Mouse (Mus musculus) retina, postnatal 7 days (tissue): ENCODE data around the gene Cspg5.

Experiments used
- DNase-seq: peaks from one replicate; pipeline ENCODE4 v3.0.0-alpha.2; 2012; ENCODE audit warnings: low read depth, low spot score

Cspg5 gene

DNA sequence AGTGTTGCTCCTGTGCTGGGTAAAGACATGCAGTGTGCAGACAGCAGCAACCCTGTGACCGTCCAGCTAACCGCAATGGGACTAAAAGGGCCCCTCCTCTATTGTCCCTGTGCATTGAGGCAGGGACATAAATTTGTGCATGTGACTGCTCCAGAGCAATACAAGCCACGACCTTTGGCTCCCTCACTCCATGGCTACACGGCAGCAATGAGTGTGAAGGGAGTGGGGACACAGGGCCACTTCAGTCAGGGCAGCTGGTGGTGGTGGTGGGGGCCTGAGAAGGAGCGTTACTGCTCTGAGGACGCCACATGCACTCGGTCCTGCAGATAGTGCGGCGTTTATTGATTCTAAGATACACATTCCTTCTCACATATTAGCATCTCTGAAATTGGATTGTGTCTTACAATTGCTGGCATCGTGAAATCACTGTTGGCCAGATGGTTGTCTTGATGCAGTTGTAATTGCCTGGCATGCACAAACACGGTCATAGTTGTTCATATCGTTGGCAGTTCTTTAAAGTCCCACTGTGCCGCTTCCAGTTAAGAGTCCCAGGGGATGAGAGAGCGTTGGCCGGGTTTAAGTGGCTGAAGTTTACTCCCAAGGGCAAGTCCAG lies 11.9 kb downstream of the Cspg5 start:
- DNase-seq: no peak

DNA sequence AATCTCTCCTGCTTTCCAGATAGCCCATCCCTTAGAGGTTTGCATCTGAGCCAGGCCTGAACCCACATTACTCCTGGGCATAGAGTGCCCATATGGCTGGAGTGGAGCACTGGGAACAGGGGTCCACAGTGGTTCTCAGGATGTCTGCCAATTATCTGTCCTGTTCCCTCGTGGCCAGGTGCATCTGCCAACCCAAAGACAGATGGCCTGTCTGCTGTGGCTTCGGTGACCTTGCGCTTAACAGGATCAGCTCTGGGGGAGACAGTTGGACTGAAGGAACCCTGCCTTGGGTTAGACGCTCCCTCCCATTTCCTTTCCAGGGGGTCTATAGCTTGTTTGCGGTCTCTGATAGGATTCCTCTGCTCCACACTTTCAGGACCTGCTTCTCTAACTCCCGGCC lies 15.1 kb downstream of the Cspg5 start:
- no peak for DNase-seq

DNA sequence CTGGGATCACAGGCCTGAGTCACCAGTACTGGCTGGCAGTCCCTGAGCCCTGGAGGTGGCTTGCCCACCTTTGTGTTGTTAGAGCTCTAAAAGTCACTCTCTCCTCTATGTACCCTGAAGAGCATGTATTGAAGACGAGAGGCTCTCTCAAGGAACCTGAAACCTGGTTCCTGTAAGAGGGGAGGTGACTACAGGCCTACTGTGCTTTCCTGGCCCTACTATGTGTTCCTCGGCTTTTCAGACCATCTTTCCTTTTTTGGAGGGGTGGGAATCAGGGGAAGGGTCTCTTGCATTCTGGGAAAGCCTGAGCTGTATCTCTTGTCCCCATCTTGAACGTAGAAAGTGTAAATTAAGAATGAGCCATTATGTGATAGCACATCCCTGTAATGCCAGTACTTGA lies 15.5 kb downstream of the Cspg5 start:
- no peak for DNase-seq

DNA sequence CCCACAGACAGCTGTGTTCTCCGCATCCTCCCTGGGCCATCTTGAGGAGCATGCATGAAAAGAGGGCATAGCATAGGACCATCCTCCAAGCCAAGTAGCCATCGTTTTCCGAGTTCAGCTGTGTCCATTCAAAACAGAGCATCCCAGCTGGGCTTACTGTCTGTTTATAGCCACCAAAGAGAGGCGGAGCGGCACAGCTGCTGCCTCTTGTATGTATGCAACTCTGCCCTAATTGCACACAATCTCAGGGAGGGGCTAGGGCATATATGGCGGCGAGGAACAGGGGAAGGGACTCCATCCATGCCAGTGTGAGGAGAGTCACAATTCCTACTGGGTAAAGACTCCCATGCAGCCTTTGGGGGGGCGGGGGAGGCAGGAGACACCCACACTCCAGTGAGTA lies 19.6 kb downstream of the Cspg5 start:
- DNase-seq: no peak

DNA sequence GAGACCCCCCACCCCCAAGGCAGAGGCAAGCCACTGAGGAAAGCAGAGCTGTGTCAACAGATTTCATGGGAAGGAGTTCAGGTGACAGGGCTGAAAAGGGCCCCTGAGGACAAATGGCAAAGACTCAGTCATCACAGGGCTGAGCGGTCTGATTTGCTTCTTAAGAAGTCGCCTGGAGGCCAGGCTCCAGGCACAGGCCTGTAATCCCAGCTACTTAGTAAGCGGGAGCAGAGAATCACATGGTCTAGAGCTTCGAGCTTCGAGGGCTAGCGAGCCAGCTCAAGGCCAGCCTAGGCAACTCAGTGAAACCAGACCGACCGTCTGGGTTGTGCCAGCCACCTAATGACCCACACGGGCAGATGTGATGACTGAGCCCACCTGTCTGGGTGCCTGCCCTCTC lies 21.4 kb downstream of the Cspg5 start:
- DNase-seq: no peak

DNA sequence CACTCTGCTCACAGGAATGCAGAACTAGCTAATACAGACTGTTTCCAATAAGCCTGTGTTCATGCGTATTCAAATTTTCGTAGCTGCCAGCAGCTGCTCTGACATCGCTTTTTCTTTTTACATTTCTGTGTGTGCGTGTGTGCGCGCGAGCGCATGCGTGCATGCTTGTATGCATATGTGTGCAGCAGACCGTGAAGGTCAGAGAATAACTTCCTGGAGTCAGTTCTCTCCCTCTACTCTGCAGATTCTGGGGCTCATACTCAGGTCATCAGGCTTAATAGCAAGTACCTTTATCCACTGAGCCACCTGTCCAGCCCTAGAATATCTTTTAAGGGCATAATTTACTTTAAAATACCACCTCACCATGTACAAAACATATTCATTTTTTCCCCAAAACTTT lies 24.8 kb downstream of the Cspg5 start:
- no peak for DNase-seq

DNA sequence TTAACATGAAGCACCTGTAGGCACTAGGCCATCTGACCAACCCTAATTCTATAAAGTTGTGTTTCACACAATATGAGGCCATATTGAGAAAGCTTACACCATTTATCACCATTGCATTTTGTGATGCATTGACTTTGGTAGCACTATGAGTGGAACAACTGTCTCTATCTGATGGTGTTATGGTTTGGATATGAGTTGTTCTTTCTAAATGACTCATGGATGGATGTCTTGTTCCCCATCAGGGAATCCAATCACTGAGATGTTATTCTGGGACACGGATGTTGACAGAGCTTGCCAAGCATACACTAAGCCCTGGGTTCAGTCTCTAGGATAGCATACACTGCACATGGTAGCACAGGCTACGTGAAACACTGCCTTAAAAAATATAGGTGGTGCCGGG lies 28.7 kb downstream of the Cspg5 start:
- no peak for DNase-seq

DNA sequence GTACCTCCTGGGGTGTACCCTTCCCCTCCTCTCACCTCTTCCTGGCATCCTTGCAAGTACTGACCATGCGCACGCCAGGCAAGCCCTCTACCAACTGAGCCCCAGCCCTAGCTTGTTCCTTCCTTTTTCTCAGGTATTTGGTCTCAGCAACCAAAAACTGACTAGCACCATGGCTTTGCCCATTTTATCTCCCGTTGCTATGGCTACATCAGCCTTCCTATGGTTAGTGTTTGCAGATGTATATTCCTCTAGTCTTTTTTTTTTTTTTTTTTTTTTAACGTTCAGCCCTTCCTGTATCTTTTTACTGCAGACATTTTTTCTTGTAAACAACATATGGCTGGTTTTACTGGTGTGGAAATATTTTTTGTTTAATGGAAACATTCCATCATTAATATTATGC lies 29.9 kb downstream of the Cspg5 start:
- no peak for DNase-seq

DNA sequence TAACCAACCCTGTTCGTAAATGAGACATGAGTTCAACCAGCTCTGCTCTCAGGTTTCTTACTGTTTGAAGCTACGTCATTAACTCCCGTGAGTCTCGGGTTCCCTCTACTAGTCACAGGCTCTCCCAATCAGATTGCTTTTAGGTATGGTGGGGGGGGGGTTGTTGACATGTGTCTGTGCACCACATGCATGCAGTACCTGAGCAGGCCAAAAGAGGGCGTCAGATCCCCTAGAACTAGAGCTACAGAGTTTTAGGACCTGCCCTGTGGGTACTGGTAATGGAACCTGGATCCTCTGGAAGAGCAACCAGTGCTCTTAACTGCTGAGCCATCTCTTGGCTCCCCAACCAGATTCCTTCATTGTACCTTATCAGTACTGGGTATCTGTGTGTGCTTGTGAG lies 32.3 kb downstream of the Cspg5 start:
- no peak for DNase-seq

DNA sequence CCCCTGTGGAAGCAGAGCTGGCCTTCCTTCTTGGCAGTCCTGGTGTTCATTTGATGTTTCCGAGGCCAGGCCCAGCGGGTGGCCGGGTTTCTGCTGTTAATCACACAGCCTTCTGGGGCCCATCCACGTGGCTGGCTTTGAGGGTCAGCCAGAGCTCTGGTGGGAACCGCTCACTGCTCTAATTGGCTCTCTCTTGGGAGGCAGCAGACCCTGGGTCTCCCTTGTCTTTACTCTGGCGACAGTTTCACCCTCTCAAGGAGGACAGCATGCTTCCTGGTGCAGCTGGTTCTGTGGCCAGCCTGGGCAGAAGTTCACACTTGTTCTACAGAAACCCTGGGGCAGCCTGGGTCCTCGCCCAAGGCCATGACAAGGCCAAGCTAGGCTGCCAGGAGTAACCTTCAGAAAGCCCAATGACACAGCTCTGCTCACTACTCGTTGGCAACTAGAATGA lies 33.9 kb downstream of the Cspg5 start:
- DNase-seq: no peak

DNA sequence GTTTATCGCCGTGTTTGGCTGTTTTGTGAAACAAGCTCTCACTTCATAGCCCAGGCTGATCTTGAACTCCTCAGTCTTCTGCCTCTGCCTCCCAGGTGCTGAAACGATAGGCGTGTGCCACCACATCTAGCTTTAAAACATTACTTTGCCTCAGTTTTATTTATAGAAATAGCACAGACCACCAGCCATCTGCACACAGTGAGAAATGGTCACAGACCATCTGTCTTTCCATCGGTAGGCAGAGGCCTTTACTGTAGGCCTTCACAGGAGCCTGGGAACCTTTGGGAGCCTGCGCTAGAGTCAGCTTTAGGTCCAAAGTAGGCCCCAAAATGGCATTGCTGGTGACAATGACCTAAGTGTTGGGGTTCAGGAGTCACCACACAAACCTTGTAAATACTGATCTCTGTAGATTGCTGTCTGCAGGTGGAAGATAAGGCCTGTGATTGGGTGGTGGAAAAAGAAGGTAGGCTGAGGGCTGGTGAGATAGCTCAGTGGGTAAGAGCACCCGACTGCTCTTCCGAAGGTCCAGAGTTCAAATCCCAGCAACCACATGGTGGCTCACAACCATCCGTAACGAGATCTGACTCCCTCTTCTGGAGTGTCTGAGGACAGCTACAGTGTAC lies 40.6 kb downstream of the Cspg5 start:
- DNase-seq: no peak

DNA sequence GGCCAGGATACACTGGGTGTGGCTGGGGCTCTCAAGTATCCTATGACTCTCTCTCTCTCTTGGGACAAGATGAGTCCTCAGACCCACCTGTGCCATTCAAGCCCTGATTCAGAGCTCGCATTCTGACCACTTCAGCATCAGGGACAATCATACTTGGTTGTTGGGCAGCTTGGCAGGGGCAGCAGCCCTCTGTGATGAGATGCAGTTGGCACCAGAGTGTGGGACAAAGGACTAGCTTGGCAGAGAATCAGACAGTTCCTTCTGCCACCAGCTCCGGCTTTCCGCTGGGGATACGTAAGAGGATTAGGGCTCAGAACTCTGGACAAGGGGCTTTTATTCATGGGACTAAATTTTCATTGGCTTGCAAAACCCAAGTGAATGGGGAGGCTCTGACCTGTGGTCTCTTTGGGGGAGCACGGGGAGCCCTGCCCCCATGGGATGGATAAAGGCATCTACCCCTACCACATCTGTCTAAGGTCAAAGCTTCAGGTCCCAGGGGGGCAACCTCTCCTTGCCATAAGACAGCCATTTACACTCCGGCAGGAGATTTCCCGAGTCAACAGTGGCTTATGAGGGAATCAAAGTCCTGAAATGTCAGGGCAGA lies 43.8 kb downstream of the Cspg5 start:
- no peak for DNase-seq

DNA sequence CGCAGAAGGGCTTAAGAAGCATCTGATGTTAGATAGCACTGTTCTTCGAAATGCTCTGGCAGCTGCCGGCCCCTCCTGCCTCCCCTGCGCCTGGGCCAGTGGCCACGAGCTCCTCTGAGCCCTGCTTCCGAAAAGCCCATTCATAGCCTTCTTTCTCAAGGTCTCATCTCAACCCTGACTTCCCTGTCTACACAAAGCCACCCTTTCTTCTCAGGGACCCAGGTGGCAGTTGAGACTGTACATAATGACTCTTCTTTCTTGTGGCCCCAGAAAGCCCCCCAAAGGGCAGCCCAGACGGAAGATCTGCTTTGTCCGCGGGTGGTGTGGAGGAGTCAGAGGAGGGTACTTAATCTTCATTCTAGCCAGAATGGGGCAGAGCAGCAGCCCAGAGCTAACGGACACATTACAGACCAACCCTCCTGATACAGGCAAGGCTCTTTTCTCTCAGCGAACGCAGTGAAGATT lies 49.7 kb downstream of the Cspg5 start:
- DNase-seq: no peak

DNA sequence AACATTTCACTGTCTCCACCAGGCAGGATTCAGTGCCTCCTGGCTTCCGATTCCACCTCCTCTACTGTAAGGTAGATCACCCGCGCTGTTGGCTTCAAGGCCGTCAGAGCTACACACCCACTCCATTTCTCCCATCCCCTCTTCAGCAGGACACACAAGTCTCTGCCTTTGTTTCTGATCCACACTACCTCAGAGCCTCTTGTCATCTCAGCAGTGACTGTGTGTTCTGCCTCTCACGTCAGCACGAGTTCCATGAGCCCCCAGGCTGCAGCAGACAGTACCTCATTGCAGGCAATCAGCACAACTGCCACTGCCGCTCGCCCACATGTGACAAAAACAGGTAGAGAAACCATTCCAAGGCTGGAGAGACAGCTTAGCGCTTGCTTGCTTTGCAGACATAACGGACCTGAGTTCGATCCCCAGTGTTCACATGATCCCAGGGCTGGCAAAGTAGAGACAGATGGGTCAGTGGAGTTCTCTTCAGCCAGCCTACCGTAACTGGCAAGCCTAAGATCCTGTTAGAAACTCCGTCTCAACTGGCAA lies 50.4 kb downstream of the Cspg5 start:
- no peak for DNase-seq

DNA sequence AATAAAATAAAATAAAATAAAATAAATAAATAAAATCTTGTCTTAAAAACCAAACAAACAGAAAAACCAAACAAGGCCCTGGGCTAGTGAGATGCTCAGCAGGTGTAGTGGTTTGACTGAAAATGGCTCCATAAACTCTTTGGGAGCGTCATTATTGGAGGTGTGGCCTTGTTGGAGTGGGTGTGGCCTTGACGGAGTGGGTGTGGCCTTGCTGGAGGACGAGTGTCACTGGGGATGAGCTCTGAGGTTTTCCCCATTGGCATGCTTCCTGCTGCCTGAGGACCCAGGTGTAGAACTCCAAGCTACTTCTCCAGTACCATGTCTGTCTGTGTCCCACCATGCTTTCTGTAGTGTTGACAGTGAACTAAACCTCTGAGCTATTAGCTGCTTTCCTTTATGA lies 51.2 kb downstream of the Cspg5 start:
- DNase-seq: no peak

DNA sequence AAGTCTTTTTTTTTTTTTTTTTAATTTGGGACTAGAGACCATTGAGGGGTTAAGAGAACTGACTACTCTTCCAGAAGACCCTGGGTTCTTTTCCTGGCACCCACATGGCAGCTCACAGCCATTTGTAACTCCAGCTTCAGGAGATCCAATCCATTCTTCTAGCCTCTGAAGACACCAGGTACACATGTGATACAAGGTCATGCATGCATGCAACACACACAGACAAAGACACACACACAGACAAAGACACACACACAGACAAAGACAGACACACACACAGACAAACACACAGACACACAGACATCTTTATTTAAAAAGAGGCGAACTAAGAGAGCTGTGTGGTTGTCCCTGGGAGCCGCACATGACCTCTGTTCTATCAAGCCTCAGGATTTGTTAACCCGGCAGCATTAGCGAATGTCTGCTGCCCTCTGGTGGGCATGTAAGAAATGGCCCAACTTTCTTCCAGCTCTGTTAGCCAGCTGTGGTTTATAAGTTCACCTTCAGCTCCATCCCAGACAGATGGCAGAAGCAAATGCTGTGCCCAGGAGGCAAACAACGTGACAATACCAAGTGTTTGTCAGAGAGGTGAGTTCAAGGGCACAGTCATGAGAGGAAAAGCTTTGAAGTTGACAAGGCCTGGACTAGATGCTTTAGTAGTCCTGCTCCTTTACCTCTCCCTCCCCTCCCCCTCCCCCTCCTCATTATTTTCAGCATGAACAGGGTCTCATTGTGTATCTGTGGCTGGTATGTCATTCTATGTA lies 53.5 kb downstream of the Cspg5 start:
- DNase-seq: peak; percentile 85

DNA sequence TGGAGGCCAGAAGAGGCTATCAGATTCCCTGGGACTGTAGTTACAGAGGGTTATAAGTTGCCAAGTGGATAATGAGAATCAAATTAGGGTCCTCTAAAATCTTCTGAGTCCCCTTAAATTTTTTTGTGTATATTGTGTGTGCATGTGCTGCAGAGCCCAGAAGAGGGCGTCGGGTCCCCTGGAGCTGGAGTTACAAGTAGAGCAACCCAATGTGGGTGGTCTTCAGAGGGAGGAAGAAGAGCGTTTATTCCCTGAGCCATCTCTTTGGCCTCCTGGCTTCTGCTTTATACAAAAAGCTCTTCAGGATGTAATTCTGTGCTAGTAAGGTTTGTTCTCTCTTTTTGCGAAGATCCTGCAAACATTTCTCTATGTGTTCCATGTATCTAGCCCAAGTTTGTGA lies 60.9 kb downstream of the Cspg5 start:
- DNase-seq: no peak

DNA sequence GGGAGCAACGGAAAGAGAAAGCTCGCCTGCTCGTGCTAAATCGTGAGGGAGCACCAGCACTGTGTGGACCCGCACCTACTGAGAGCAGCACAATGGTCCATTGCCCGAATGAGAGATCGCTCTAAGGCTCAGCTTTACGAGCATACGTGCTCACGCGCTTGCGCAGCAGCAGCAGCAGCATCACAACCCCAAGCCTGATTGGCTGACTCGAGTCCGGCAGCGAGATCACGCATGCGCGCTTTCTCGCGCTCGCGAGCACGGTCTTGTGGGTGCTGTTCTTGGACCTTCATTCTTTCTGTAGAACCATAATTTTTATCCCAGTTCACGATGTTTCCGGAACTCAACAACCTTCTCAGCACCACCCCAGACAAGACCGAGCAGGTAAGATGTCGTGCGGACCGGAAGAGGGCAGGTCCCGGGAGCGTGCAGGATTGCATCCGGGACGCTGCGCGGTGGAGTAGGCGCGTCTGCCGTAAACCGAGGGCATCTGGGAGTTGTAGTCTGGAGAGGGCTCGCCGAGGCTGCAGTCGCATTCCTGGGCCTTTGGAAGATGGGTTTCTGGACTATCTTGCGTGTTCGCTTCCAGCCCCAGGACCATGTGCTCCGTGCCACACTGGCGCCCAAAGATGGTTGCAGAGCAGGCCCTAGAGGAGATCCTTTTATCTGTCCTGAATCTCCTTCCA lies 61.5 kb downstream of the Cspg5 start, which contains the start of gene Elp6:
Gene Elp6, plus strand, starts transcription at position 205 of the 683 bp plus-strand sequence.
- DNase-seq: peak; percentile 86

DNA sequence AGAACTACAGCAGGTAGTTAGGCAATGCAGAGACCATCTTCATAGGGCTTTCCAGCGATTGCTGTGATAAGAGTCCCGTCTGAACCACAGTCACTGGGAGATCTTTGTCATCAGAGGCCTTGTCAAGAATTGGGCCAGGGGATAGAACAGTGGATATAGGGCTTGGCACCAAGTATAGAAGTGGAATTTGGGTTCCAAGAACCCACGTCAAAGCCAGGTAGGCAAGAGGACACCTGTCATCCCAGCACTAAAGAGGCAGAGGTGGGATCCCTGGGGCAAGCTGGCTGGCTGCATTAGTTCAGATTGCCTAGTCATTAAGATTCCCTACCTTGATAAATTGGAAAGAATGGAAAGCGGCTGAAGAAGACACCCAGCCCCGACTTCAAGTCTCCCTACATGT lies 62.8 kb downstream of the Cspg5 start:
- no peak for DNase-seq
